Mouse (Mus musculus) cortical plate, adult 2 months (tissue): ENCODE measurements around the gene Gng8. TPM values are rescaled to one million over a fixed set of nuclear protein-coding genes. Genes with fewer than 3 reads are reported as not detected.

ENCODE experiments used
- H3K27ac ChIP-seq: fragments of 200-500 bp; 2 replicates; pipeline ENCODE4 v1.5.1; 2012; ENCODE audit warnings: low read length, control low read depth, inconsistent platforms; ENCODE audit not compliant: insufficient read depth
- H3K4me1 ChIP-seq: fragments of 200-500 bp; 2 replicates; pipeline ENCODE4 v1.6.1; 2011; ENCODE audit warnings: low read length; ENCODE audit not compliant: control insufficient read depth, insufficient read depth
- H3K4me3 ChIP-seq: fragments of 200-500 bp; 2 replicates; pipeline ENCODE4 v1.5.1; 2011; ENCODE audit warnings: mild to moderate bottlenecking, low read length, control low read depth; ENCODE audit not compliant: insufficient read depth
- CTCF ChIP-seq: fragments of 200-500 bp; IDR thresholded peaks from 2 replicates; pipeline ENCODE4 v1.5.1; 2011; ENCODE audit warnings: mild to moderate bottlenecking, control low read depth, low read length; ENCODE audit not compliant: insufficient read depth; ENCODE audit errors: extremely low read depth
- POLR2A ChIP-seq: fragments of 200-500 bp; IDR thresholded peaks from 2 replicates; pipeline ENCODE4 v1.6.1; 2011; ENCODE audit warnings: mild to moderate bottlenecking, low read length, control low read depth; ENCODE audit not compliant: insufficient read depth; ENCODE audit errors: extremely low read depth
- polyA plus RNA-seq: library from polyadenylated mRNA; depleted of rRNA; stranded (reverse); fragments of >200 nt; gene quantifications from 2 replicates; pipeline ENCODE4 v1.2.3, GENCODE M21; 2012

Gng8 gene
- polyA plus RNA-seq, 1 experiment, result 10.9 TPM

DNA sequence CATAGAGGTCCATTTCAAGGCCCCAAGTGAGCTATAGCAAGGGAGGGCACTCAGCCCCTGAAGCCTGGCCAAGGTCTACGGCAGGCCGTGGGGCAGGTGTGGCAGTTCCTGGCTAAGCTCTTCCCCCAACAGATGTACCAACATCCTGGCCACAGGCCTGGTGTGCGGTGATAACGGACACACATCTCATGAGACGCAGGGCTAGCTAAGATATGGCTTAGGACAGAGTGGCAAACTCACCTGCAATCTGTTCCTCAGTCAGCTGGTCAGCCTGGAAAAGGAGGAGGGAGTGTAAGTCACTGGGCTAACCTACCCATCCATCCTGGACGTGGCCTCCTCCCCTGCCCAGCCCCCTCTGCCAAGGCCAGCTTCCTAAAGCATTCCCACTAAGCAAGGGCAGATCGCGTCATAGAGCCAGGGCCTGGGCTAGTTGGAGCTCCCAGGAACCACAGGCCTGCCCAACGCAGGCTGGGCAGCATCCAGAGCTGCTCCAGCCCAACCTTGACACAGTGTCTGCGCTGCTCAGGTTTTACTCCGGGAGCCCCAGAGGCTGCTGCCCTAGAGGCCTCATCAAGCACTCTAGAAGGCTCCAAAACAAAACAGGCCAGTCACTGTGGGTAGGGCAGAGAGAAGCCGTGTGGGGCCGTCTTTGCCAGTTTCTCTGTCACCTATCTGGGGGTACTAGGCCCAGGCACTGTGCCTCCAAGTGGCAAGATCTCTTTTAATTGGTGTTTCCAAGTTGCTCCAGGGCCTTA is 28.0 kb downstream of the Gng8 start:
- Histone ChIP-seq H3K4me1 (peaks cover 18% of the 10 kb centered on the region), H3K27ac (no peak overlapping the region), H3K4me3 (peak overlapping the region; percentile 73; the same call in 1 of the 2 replicates)
- TF ChIP-seq POLR2A (no peak), CTCF (no peak)

DNA sequence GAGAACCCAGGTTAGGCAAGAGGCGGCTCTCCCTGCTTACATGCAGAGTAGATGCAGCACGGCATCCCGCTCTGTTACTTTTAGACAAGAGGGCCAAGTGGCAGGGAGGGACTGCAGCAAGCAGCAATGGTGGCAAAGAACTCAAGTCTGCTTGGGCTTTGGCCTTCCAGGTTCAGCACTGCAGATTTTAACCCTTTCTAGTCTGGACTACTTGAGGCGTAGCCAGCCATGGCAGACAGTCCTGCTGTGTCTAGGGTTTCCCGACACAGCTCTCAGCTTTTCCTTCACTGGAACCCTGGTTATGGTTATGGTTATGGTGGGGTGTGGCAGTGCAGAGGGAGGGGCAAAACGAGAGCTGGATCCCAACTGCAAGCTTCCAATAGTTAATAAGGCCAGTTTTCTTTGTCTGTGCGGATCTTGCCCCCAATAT is 28.6 kb downstream of the Gng8 start:
- Histone ChIP-seq H3K4me1 (peaks cover 18% of the 10 kb centered on the region), H3K27ac (no peak overlapping the region), H3K4me3 (peak overlapping the region; percentile 73)
- no peak for TF ChIP-seq CTCF
- no peak for TF ChIP-seq POLR2A

DNA sequence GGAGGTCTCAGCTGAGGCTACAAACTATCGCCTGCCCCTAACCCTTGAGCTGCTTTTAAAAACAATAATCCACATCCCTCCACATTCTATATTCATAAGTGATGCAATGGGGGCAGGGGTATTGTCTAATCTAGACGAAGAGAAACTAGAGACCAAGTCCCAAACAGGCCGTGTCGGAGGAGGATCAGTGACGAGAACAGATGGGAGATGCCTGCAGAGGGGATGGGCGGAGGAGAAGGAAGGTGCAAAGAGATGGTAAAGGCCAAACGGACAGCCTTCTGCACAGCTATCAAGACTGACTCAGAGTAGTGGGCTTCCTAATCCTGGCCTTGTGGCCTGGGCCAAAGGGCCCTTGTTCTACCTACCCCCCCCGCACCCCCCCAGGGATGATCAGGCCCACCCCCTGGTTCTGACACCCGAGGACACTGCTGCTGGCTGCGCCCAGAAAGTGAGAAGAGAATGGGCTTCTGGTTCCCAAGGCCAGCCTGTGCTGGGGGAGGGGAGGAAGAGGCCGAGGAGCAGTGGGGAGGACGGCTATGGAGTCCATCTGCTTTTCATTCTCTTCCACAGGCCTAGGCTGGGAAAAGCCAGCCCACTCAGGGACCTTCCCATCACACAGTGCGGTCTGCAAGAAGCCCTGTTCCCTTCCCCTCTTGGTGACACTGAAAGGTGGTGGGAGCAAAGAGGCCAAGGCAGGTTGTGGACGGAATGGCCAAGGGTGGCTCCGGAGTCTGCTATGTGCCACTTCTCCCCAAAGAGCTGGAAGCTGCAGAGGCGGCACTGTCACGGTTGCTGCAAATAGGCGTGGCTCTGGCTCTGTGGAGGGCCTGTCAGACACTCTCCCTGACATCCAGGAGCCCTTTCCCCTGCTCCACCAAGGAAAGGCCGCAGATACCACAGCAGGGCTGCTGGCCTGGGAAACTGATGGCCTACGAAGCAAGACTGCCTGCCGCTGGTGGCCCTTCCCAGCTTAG is 29.5 kb downstream of the Gng8 start:
- peaks cover 18% of the 10 kb centered on the region for H3K4me1 ChIP-seq
- peak overlapping the region; percentile 73 for H3K4me3 ChIP-seq
- H3K27ac ChIP-seq, result peak overlapping the region; percentile 71
- 0 out of 2 replicates have a peak, but pooled peaks have one; percentile 36 for TF ChIP-seq POLR2A
- no peak for TF ChIP-seq CTCF

DNA sequence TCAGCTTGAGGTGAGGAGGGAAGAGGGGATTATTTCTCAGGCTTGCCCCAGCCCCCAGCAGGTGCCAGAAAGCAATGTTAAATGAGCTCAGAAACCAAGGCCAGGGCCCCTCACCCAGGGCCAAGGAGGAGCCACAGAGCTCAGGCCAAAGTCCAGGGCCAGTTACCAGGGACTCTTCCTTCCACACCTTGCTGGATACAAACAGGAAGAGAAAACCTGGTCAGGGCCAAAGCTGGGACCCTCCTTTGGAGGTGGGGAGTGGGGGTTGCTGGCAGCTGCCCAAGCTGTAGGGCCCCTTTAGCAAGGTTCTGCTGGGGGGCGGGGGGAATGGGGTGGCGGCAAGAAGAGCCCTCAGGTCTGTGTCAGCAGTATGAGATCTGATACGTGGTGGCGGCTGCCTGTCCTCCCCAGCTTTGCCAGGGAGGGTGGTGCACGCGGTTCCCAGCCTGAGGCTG is 30.3 kb downstream of the Gng8 start:
- peaks cover 17% of the 10 kb centered on the region for H3K4me1 ChIP-seq

DNA sequence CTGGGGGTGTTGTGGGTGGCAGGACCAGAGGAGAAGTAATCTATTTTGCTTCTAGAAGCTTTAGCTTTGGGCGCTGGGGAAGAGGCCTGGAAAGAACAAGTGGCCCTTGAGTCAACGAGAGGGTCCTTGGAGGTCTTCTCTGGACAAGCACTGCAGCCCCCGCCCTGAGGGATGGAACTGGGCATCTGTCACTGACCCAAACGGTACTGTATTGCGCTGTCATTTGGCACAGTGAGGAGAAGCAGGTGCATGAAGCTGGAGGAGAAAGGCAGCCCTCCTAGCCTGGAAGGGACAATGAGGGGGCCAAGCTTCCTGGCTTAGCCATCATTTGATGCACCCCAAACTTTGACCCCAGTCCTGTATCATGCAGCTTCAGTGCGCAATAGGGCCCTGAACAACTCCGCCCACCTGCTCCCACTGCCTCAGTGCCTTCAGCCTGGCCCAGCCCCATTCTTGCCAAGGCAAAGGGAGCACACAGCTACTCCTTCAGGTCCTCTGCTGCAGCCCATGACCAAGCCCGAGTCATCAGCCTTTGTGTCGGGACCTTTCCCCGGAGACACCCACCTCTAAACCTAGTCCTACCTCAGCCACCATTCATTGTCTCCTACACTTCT is 30.9 kb downstream of the Gng8 start:
- TF ChIP-seq POLR2A (peak; percentile 81), CTCF (no peak)
- H3K4me1 ChIP-seq, result peaks cover 16% of the 10 kb centered on the region
- H3K4me3 ChIP-seq, result peak overlapping the region; percentile 73
- peak overlapping the region; percentile 93 for H3K27ac ChIP-seq

More for the DNA sequence above, 30.3 kb downstream of the Gng8 start:
- TF ChIP-seq POLR2A (no peak), CTCF (no peak)
- H3K27ac ChIP-seq, result peak overlapping the region; percentile 71
- H3K4me3 ChIP-seq, result peak overlapping the region; percentile 73

DNA sequence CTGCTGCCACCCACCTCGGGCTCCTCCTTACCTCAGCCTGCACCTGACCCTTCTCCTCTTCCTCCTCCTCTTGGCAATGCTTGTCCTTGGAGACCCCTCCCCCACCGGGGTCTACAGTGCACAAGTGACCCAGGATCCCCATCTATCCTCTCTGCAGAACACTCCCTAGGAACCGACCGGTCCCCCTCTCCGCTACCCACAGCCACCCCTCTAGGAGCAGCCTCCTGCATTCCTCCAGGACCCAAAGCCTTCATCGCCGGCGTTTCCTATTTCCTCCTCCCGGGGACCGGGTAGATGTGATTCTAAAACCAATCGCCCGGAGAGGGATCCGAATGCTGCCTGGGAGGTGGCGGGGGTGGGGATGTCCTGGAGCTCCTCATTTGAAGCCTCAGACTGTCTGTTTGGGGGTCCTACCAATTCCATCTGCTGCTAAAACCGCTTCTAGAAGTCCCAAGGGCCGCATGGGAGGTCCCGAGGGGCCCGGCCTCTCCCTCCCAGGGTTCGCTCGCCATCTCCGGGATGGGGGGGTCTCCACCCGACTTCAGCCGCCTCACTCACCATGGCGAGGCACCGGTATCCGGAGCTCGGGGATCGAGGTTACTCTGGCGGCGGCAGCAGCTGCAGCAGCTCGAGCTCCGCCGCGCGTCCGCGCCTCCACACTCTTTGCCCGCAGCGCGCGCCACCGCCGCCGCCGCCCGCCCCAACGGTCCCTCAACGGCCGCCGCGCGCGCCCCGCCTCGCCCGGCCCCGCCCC is 31.9 kb downstream of the Gng8 start:
- Histone ChIP-seq H3K4me3 (peak overlapping the region; percentile 73), H3K27ac (peak overlapping the region; percentile 93), H3K4me1 (peaks cover 9% of the 10 kb centered on the region)
- TF ChIP-seq POLR2A (0 out of 2 replicates have a peak, but pooled peaks have one; percentile 48), CTCF (no peak)

DNA sequence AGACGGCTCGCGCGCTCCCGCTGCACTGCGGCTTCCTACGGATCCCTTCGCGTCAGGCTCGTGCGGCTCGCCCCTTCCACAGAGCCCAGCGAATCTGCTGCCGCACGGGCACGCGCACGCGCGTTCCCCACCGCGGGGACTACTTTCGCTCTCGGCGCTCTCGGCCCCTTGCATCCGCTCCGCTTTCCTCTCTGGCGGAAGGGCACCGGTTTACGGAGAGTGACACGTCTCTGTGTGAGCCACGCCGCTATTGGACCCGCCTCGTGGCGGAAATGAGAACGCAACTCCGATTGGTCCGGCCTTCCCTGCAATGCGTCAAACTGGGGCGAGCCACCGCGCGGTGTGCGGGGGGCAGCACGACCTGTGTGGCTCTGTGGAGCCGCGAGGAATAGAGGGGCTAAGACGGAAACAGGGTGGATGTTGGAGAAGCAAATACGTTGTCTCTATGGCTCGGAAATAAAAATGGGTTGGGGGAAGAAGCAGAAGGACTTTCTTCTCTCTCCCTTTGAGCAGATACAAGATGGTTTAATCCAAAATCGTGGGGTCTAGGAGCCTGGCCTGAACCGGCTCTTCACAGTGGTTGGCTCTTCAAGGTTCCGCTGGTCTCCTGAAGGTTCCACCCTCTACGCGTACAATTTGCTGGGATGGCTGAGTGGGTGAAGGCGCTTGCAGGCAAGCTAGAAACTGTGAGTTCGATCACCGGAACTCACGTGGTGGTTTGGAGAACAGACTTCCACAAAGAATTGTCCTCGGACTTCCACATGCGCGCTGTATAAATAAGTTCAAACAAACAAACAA is 32.6 kb downstream of the Gng8 start, which contains the start of gene Calm3:
Calm3 (minus strand) TSS at position 78 of the 798 bp plus-strand sequence.
- Histone ChIP-seq H3K27ac (peak within 1 kb of the TSS; percentile 98), H3K4me3 (peak within 1 kb of the TSS; percentile 73), H3K4me1 (peaks cover 6% of the 10 kb centered on the region)
- TF ChIP-seq POLR2A (peak; percentile 93), CTCF (no peak)

DNA sequence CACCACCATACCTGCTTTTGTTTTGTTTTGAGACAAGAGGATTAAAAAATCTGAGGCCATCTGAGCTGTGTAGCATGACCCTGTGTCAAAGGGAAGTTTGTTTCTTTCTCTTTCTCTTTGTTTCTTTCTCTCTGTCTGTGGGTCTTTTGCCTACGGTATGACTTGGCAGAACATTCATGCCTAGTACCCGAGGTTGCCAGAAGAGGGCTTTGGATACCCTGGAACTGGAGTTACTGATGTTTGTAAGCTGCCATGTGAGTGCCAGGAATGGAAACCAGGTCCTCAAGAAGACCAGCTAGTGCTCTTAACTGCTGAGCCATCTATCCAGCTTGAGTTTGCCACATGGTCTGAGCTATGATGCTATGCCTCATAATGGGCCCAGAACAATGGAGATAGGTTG is 36.8 kb downstream of the Gng8 start:
- Histone ChIP-seq H3K27ac (no peak overlapping the region), H3K4me3 (no peak overlapping the region), H3K4me1 (no peaks in the 10 kb centered on the region; the same call in 1 of the 2 replicates)
- no peak for TF ChIP-seq CTCF
- TF ChIP-seq POLR2A, result no peak
